Mouse (Mus musculus): ENCODE results near the gene Tmem52.
"Not testable (repeated sequence)": the region's sequence is repeated elsewhere in the genome, so short reads cannot be mapped to it uniquely, and the experiment has no call there.

The Tmem52 gene

GRCm38 (mm10) chr4:155472716-155473290 is 3.9 kb downstream of the Tmem52 start:
- DNase-seq: no peak

- DNase-seq: no peak
Measured at GRCm38 (mm10) chr4:155473319-155473718, 4.4 kb downstream of the Tmem52 start.

GRCm38 (mm10) chr4:155473796-155474195 is 4.9 kb downstream of the Tmem52 start:
- not testable (repeated sequence) for DNase-seq

GRCm38 (mm10) chr4:155481381-155482124 is 12.6 kb downstream of the Tmem52 start:
- DNase-seq: peak; percentile 51 to 58

GRCm38 (mm10) chr4:155482125-155482480 is 13.2 kb downstream of the Tmem52 start:
- DNase-seq: no peak

GRCm38 (mm10) chr4:155482733-155483540 is 14.0 kb downstream of the Tmem52 start:
- no peak for DNase-seq

GRCm38 (mm10) chr4:155485521-155485920 is 16.6 kb downstream of the Tmem52 start:
- no peak for DNase-seq

GRCm38 (mm10) chr4:155487746-155488145 is 18.8 kb downstream of the Tmem52 start:
- DNase-seq: no peak

GRCm38 (mm10) chr4:155488232-155489025 is 19.5 kb downstream of the Tmem52 start:
- no peak for DNase-seq

GRCm38 (mm10) chr4:155489101-155489970 is 20.4 kb downstream of the Tmem52 start:
- DNase-seq: no peak

GRCm38 (mm10) chr4:155490456-155490855 is 21.5 kb downstream of the Tmem52 start:
- DNase-seq: no peak

GRCm38 (mm10) chr4:155490990-155491504 is 22.1 kb downstream of the Tmem52 start, which contains the start of gene Gnb1:
Gnb1 (plus strand) TSS chr4:155491361.
- peak; percentile 76 to 82 for DNase-seq

- peak; percentile 30 to 36 for DNase-seq
Measured at GRCm38 (mm10) chr4:155491529-155492130, 22.7 kb downstream of the Tmem52 start.

GRCm38 (mm10) chr4:155492131-155492633 is 23.3 kb downstream of the Tmem52 start:
- DNase-seq: peak in 1 of 2 experiments; percentile 39

GRCm38 (mm10) chr4:155494891-155495290 is 26.0 kb downstream of the Tmem52 start:
- DNase-seq: no peak

GRCm38 (mm10) chr4:155497963-155498362 is 29.0 kb downstream of the Tmem52 start:
- no peak for DNase-seq

- DNase-seq: no peak
Measured at GRCm38 (mm10) chr4:155501126-155501525, 32.2 kb downstream of the Tmem52 start.

- DNase-seq: no peak
Measured at GRCm38 (mm10) chr4:155505067-155505466, 36.2 kb downstream of the Tmem52 start.

GRCm38 (mm10) chr4:155505671-155506295 is 36.9 kb downstream of the Tmem52 start:
- DNase-seq: no peak

- DNase-seq: no peak
Measured at GRCm38 (mm10) chr4:155508614-155509013, 39.7 kb downstream of the Tmem52 start.

Measured in thymus, adult 18-20 months (tissue).